Mouse (Mus musculus): ENCODE results near the gene Neurog3. TPM values are rescaled to one million over a fixed set of nuclear protein-coding genes. Genes with fewer than 3 reads are reported as not detected.

Gene Neurog3
- total and polyA plus RNA-seq, 2 experiments from 2014 or later = not detected

GRCm38 (mm10) chr10:62093903-62094302, 39.0 kb upstream of the Neurog3 start:
- Histone ChIP-seq H3K9me3 (replicated peaks; ENCODE audit: control insufficient read depth, low read length) (no peaks in the 10 kb centered on the region), H3K4me3 (ENCODE audit: low read depth, low read length) (no peak overlapping the region), H3K27ac (ENCODE audit: low read depth) (no peak overlapping the region), H3K4me2 (ENCODE audit: low read depth, low read length) (no peak overlapping the region), H3K36me3 (replicated peaks; ENCODE audit: control insufficient read depth, insufficient read depth, low read length) (no peaks in the 10 kb centered on the region), H3K4me1 (ENCODE audit: control insufficient read depth, insufficient read depth) (no peaks in the 10 kb centered on the region), H3K27me3 (ENCODE audit: control insufficient read depth, insufficient read depth, low read length) (no peaks in the 10 kb centered on the region; the same call in 1 of the 2 replicates), H3K9ac (replicated peaks; ENCODE audit: low read depth, low read length) (no peak overlapping the region)
- 60% methylated on average over 7 of the region's 7 CpGs for WGBS
- ATAC-seq (ENCODE audit: insufficient read depth, low read depth) (no peak), DNase-seq (ENCODE audit: low spot score) (no peak)
- TF ChIP-seq EP300 (IDR thresholded peaks at IDR 0.05; ENCODE audit: low read depth) (no peak), CTCF (IDR thresholded peaks at IDR 0.05; ENCODE audit: low read depth) (no peak)

- Histone ChIP-seq H3K9me3 (replicated peaks; ENCODE audit: control insufficient read depth, low read length) (no peaks in the 10 kb centered on the region), H3K36me3 (replicated peaks; ENCODE audit: control insufficient read depth, insufficient read depth, low read length) (no peaks in the 10 kb centered on the region), H3K4me2 (ENCODE audit: low read depth, low read length) (no peak overlapping the region), H3K27ac (ENCODE audit: low read depth) (no peak overlapping the region), H3K9ac (replicated peaks; ENCODE audit: low read depth, low read length) (no peak overlapping the region), H3K4me3 (ENCODE audit: low read depth, low read length) (no peak overlapping the region), H3K27me3 (ENCODE audit: control insufficient read depth, insufficient read depth, low read length) (no peaks in the 10 kb centered on the region; the same call in 1 of the 2 replicates), H3K4me1 (ENCODE audit: control insufficient read depth, insufficient read depth) (no peaks in the 10 kb centered on the region)
- TF ChIP-seq EP300 (IDR thresholded peaks at IDR 0.05; ENCODE audit: low read depth) = no peak
- no peak for TF ChIP-seq CTCF (IDR thresholded peaks at IDR 0.05; ENCODE audit: low read depth)
- WGBS = 73% methylated on average over 6 of the region's 6 CpGs
- ATAC-seq (ENCODE audit: insufficient read depth, low read depth) = no peak
- no peak for DNase-seq (ENCODE audit: low spot score)
Observed at GRCm38 (mm10) chr10:62094401-62094800, 38.5 kb upstream of the Neurog3 start.

- no peak for ATAC-seq (ENCODE audit: insufficient read depth, low read depth)
- no peaks in the 10 kb centered on the region for H3K36me3 ChIP-seq (replicated peaks; ENCODE audit: control insufficient read depth, insufficient read depth, low read length)
- 59% methylated on average over 10 of the region's 10 CpGs for WGBS
Observed at GRCm38 (mm10) chr10:62099749-62100403, 33.0 kb upstream of the Neurog3 start.

GRCm38 (mm10) chr10:62101504-62102439, 31.1 kb upstream of the Neurog3 start:
- H3K36me3 ChIP-seq (replicated peaks; ENCODE audit: control insufficient read depth, insufficient read depth, low read length) = no peaks in the 10 kb centered on the region
- no peaks in the 10 kb centered on the region for H3K4me1 ChIP-seq (ENCODE audit: control insufficient read depth, insufficient read depth)
- no peaks in the 10 kb centered on the region for H3K9me3 ChIP-seq (replicated peaks; ENCODE audit: control insufficient read depth, low read length)
- H3K4me3 ChIP-seq (ENCODE audit: low read depth, low read length) = no peak overlapping the region
- H3K27ac ChIP-seq (ENCODE audit: low read depth) = no peak overlapping the region
- 17% methylated on average over 7 of the region's 7 CpGs for WGBS
- DNase-seq (ENCODE audit: low spot score) (peak; percentile 48), ATAC-seq (ENCODE audit: insufficient read depth, low read depth) (no peak; the same call in 1 of the 2 replicates)
- H3K9ac ChIP-seq (replicated peaks; ENCODE audit: low read depth, low read length) = no peak overlapping the region
- TF ChIP-seq EP300 (IDR thresholded peaks at IDR 0.05; ENCODE audit: low read depth) (no peak), CTCF (IDR thresholded peaks at IDR 0.05; ENCODE audit: low read depth) (peak; percentile 89)
- H3K27me3 ChIP-seq (ENCODE audit: control insufficient read depth, insufficient read depth, low read length) = peaks cover 37% of the 10 kb centered on the region
- H3K4me2 ChIP-seq (ENCODE audit: low read depth, low read length) = no peak overlapping the region

More at GRCm38 (mm10) chr10:62099749-62100403, 33.0 kb upstream of the Neurog3 start:
- Histone ChIP-seq H3K27ac (ENCODE audit: low read depth) (no peak overlapping the region), H3K27me3 (ENCODE audit: control insufficient read depth, insufficient read depth, low read length) (peaks cover 37% of the 10 kb centered on the region), H3K4me3 (ENCODE audit: low read depth, low read length) (no peak overlapping the region), H3K4me2 (ENCODE audit: low read depth, low read length) (no peak overlapping the region), H3K4me1 (ENCODE audit: control insufficient read depth, insufficient read depth) (no peaks in the 10 kb centered on the region), H3K9ac (replicated peaks; ENCODE audit: low read depth, low read length) (no peak overlapping the region), H3K9me3 (replicated peaks; ENCODE audit: control insufficient read depth, low read length) (no peaks in the 10 kb centered on the region)
- no peak for DNase-seq (ENCODE audit: low spot score)
- TF ChIP-seq CTCF (IDR thresholded peaks at IDR 0.05; ENCODE audit: low read depth) (no peak), EP300 (IDR thresholded peaks at IDR 0.05; ENCODE audit: low read depth) (no peak)

GRCm38 (mm10) chr10:62104835-62105576, 27.9 kb upstream of the Neurog3 start:
- H3K36me3 ChIP-seq (replicated peaks; ENCODE audit: control insufficient read depth, insufficient read depth, low read length) = no peaks in the 10 kb centered on the region
- no peak overlapping the region for H3K9ac ChIP-seq (replicated peaks; ENCODE audit: low read depth, low read length)
- H3K4me3 ChIP-seq (ENCODE audit: low read depth, low read length) = no peak overlapping the region
- DNase-seq (ENCODE audit: low spot score) (peak; percentile 38), ATAC-seq (ENCODE audit: insufficient read depth, low read depth) (no peak)
- H3K27ac ChIP-seq (ENCODE audit: low read depth) = no peak overlapping the region
- peaks cover 53% of the 10 kb centered on the region for H3K27me3 ChIP-seq (ENCODE audit: control insufficient read depth, insufficient read depth, low read length)
- WGBS = 21% methylated on average over 7 of the region's 7 CpGs
- TF ChIP-seq EP300 (IDR thresholded peaks at IDR 0.05; ENCODE audit: low read depth) (no peak), CTCF (IDR thresholded peaks at IDR 0.05; ENCODE audit: low read depth) (peak; percentile 85)
- no peaks in the 10 kb centered on the region for H3K4me1 ChIP-seq (ENCODE audit: control insufficient read depth, insufficient read depth)
- no peak overlapping the region for H3K4me2 ChIP-seq (ENCODE audit: low read depth, low read length)
- no peaks in the 10 kb centered on the region for H3K9me3 ChIP-seq (replicated peaks; ENCODE audit: control insufficient read depth, low read length)

Data from heart, postnatal 0 days (tissue).